Comparison of ENCODE assay signal across 11 mouse cellular contexts in the genomic region with DNA sequence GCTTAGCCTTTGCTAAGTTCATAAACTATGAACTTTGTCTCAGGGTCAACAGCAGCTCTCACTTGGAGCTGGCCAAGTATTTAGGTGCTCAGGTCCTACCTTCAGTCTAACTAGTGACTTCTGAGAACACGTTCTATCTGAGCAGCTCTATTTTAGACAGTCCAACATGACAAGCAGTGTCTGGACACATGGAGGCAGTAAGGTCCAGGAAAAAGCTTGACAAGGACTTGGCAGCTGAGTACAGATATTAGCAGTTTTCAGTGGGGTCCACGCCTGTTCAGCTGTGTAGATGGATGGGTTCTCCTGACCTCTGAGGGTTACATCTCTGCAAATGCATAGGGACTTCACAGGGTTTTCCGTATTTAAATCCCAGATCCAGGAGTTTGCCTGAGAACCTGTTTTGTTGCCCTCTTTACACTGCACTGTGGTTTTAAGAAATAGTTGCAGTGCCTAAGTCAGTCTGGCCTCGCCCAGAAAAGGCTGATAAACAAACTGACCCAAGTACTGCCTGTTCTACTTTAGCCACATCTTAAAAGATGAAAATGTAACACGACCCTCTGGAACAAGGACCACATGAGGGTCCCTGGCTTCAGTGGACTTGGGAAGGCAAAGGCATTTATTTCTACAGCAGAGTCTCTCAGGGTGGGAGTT.
DNase-seq lines count a peak whose midpoint lies in the region; ATAC-seq and TF ChIP-seq lines count a peak whose summit lies in the region.
"Had no signal": no experiment of that assay in that cellular context is flagged by ENCODE, and none has a peak within 500 bp of the region (broad histone marks: within the 10 kb centered on the region; RNA-seq: fewer than 3 reads in every experiment).

No protein-coding gene starts in this region.

- H3K9ac ChIP-seq in heart, embryonic 11.5 days (ENCODE audit: low read depth, low read length): no peak overlapping the region
- H3K9ac ChIP-seq in lung, embryonic 14.5 days: no peak overlapping the region
- H3K9ac ChIP-seq in liver, embryonic 14.5 days (replicated peaks): no peak overlapping the region
- H3K9ac ChIP-seq in stomach, postnatal 0 days (ENCODE audit: low read length): peak overlapping the region; percentile 45; the same call in 1 of the 2 replicates

- no peaks in the 10 kb centered on the region for H3K9me3 ChIP-seq in heart, embryonic 10.5 days
- H3K9me3 ChIP-seq in heart, embryonic 11.5 days (replicated peaks; ENCODE audit: control insufficient read depth, low read length): no peaks in the 10 kb centered on the region
- no peaks in the 10 kb centered on the region for H3K9me3 ChIP-seq in lung, embryonic 14.5 days (ENCODE audit: low read depth, low read length)
- H3K9me3 ChIP-seq in liver, embryonic 14.5 days (ENCODE audit: control insufficient read depth, low read length): no peaks in the 10 kb centered on the region
- H3K9me3 ChIP-seq in stomach, postnatal 0 days (ENCODE audit: control insufficient read depth, low read length): no peaks in the 10 kb centered on the region
- H3K9me3 ChIP-seq: midbrain, embryonic 10.5 days had no signal

- H3K4me2 ChIP-seq in heart, embryonic 11.5 days: no peak overlapping the region
- H3K4me2 ChIP-seq in lung, embryonic 14.5 days: no peak overlapping the region
- H3K4me2 ChIP-seq in liver, embryonic 14.5 days (ENCODE audit: low read depth): no peak overlapping the region
- no peak overlapping the region for H3K4me2 ChIP-seq in stomach, postnatal 0 days (replicated peaks; ENCODE audit: low read depth)

- H3K27me3 ChIP-seq in heart, embryonic 10.5 days (ENCODE audit: insufficient read depth, poor library complexity, severe bottlenecking): no peaks in the 10 kb centered on the region
- no peaks in the 10 kb centered on the region for H3K27me3 ChIP-seq in heart, embryonic 11.5 days (ENCODE audit: control insufficient read depth, insufficient read depth, low read length)
- H3K27me3 ChIP-seq in lung, embryonic 14.5 days (ENCODE audit: insufficient read depth, low read length): no peaks in the 10 kb centered on the region
- no peaks in the 10 kb centered on the region for H3K27me3 ChIP-seq in liver, embryonic 14.5 days (ENCODE audit: control insufficient read depth, insufficient read depth, low read length)
- H3K27me3 ChIP-seq in stomach, postnatal 0 days (ENCODE audit: control insufficient read depth, insufficient read depth, low read length): no peaks in the 10 kb centered on the region

- TF ChIP-seq EP300 in liver, embryonic 14.5 days (IDR thresholded peaks at IDR 0.05; ENCODE audit: low read depth): no peak
- TF ChIP-seq EP300 in stomach, postnatal 0 days (optimal IDR thresholded peaks at IDR 0.05): no peak

- no peak for ATAC-seq in heart, embryonic 11.5 days (replicated peaks; ENCODE audit: insufficient number of reproducible peaks, low FRiP score, low TSS enrichment)
- ATAC-seq in lung, embryonic 14.5 days (ENCODE audit: insufficient read depth): peak; percentile 33; the same call in 1 of the 2 replicates
- no peak for ATAC-seq in liver, embryonic 14.5 days (ENCODE audit: insufficient read depth)
- no peak for ATAC-seq in stomach, postnatal 0 days (ENCODE audit: low FRiP score, low TSS enrichment)
- ATAC-seq in monocyte, adult 5-6 weeks (replicated peaks; ENCODE audit: insufficient number of reproducible peaks, low FRiP score, low TSS enrichment, poor library complexity, severe bottlenecking): no peak

- 67% methylated on average over 5 of the region's 5 CpGs for WGBS in heart, embryonic 10.5 days
- 60% methylated on average over 5 of the region's 5 CpGs for WGBS in heart, embryonic 11.5 days (ENCODE audit: insufficient replicate concordance)
- WGBS in lung, embryonic 14.5 days: 31% methylated on average over 5 of the region's 5 CpGs
- 49% methylated on average over 5 of the region's 5 CpGs for WGBS in liver, embryonic 14.5 days (ENCODE audit: insufficient replicate concordance)
- WGBS in stomach, postnatal 0 days: 27% methylated on average over 5 of the region's 5 CpGs

- H3K27ac ChIP-seq in heart, embryonic 10.5 days: peak overlapping the region; percentile 59; the same call in 1 of the 2 replicates
- no peak overlapping the region for H3K27ac ChIP-seq in heart, embryonic 11.5 days (ENCODE audit: low read depth, low read length)
- peak overlapping the region; percentile 78 for H3K27ac ChIP-seq in lung, embryonic 14.5 days (ENCODE audit: low read depth)
- H3K27ac ChIP-seq in liver, embryonic 14.5 days: no peak overlapping the region
- H3K27ac ChIP-seq in stomach, postnatal 0 days (replicated peaks): peak overlapping the region; percentile 90
- H3K27ac ChIP-seq: midbrain, embryonic 10.5 days had no signal

- peaks cover 47% of the 10 kb centered on the region for H3K4me1 ChIP-seq in heart, embryonic 10.5 days
- H3K4me1 ChIP-seq in heart, embryonic 11.5 days (ENCODE audit: control insufficient read depth, insufficient read depth, low read length): peaks cover 25% of the 10 kb centered on the region
- H3K4me1 ChIP-seq in lung, embryonic 14.5 days (ENCODE audit: insufficient read depth): peaks cover 21% of the 10 kb centered on the region
- H3K4me1 ChIP-seq in liver, embryonic 14.5 days (replicated peaks; ENCODE audit: control insufficient read depth in 2 of 2, insufficient read depth in 2 of 2, low read length in 1 of 2): peaks cover 38 to 52% of the 10 kb centered on the region in 2 experiments
- peaks cover 17% of the 10 kb centered on the region for H3K4me1 ChIP-seq in stomach, postnatal 0 days (replicated peaks; ENCODE audit: control insufficient read depth, insufficient read depth)
- H3K4me1 ChIP-seq: midbrain, embryonic 10.5 days had no signal

- peaks cover 3% of the 10 kb centered on the region; the same call in 1 of the 2 replicates for H3K36me3 ChIP-seq in heart, embryonic 10.5 days
- no peaks in the 10 kb centered on the region for H3K36me3 ChIP-seq in heart, embryonic 11.5 days (ENCODE audit: control insufficient read depth, insufficient read depth, low read length)
- H3K36me3 ChIP-seq in lung, embryonic 14.5 days (ENCODE audit: insufficient read depth): peaks cover 2% of the 10 kb centered on the region; the same call in 1 of the 2 replicates
- no peaks in the 10 kb centered on the region for H3K36me3 ChIP-seq in liver, embryonic 14.5 days (replicated peaks; ENCODE audit: control insufficient read depth, insufficient read depth, low read depth)
- H3K36me3 ChIP-seq in stomach, postnatal 0 days (ENCODE audit: control insufficient read depth, insufficient read depth, low read length): no peaks in the 10 kb centered on the region

- H3K4me3 ChIP-seq in heart, embryonic 10.5 days: no peak overlapping the region
- no peak overlapping the region for H3K4me3 ChIP-seq in heart, embryonic 11.5 days (ENCODE audit: low read depth, low read length)
- no peak overlapping the region for H3K4me3 ChIP-seq in lung, embryonic 14.5 days (ENCODE audit: low read depth, low read length)
- no peak overlapping the region for H3K4me3 ChIP-seq in liver, embryonic 14.5 days (ENCODE audit: insufficient read depth in 1 of 2, low read depth in 2 of 2, low read length in 2 of 2)
- H3K4me3 ChIP-seq in stomach, postnatal 0 days (ENCODE audit: low read depth, low read length): no peak overlapping the region
- H3K4me3 ChIP-seq: midbrain, embryonic 10.5 days had no signal

- TF ChIP-seq CTCF in lung, embryonic 14.5 days (IDR thresholded peaks at IDR 0.05; ENCODE audit: low read depth): peak; percentile 37; the same call in 1 of the 2 replicates
- 0 out of 2 replicates have a peak, but pooled peaks have one; percentile 12 for TF ChIP-seq CTCF in liver, embryonic 14.5 days (IDR thresholded peaks at IDR 0.05; ENCODE audit: low read depth)
- TF ChIP-seq CTCF in stomach, postnatal 0 days (IDR thresholded peaks at IDR 0.05; ENCODE audit: low read depth): peak; percentile 63

- DNase-seq in heart, embryonic 10.5 days (ENCODE audit: low spot score): no peak
- peak; percentile 63 for DNase-seq in lung, embryonic 14.5 days
- no peak for DNase-seq in lung, postnatal 4 days
- DNase-seq in liver, embryonic 14.5 days (ENCODE audit: low read depth in 3 of 3, low spot score in 3 of 3): no peak
- DNase-seq in stomach, postnatal 0 days (ENCODE audit: low spot score): no peak
- no peak for DNase-seq in spleen, postnatal 10 days (ENCODE audit: low spot score in 2 of 2)
- DNase-seq: adrenal gland, postnatal 25 days; cerebellum, adult 9-10 months had no signal

Comparison
In these comparisons a context has a peak if more than half of its experiments do, and no peak if none do; other contexts are left out.
1. H3K27ac ChIP-seq: peak in heart, embryonic 10.5 days (single experiment), lung, embryonic 14.5 days (single experiment) and stomach, postnatal 0 days (single experiment); none in heart, embryonic 11.5 days (single experiment) and liver, embryonic 14.5 days (single experiment).
2. CTCF ChIP-seq: peak in every context shown above with its lines; median percentile 63 in stomach, postnatal 0 days; 37 in lung, embryonic 14.5 days; 12 in liver, embryonic 14.5 days.